Comparison of ENCODE assay signal across 9 mouse cellular contexts in the genomic region with DNA sequence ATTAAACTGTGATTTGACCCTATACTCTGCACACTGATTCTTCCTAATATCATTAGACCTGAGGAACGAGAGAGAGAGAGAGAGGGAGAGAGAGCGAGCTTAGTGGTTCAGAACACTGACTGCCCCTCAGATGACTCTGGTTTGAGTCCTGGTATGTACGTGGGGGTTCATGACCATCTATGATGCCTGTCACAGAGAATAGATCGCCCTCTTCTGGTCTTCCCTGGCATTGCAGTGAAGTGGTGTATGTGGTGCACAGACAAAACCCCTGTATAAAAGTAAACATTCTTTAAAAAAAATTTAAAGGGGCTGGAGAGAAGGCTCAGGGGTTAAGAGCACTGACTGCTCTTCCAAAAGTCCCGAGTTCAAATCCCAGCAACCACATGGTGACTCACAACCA.
DNase-seq lines count a peak whose midpoint lies in the region; ATAC-seq and TF ChIP-seq lines count a peak whose summit lies in the region.
"Had no signal": no experiment of that assay in that cellular context is flagged by ENCODE, and none has a peak within 500 bp of the region (broad histone marks: within the 10 kb centered on the region; RNA-seq: fewer than 3 reads in every experiment).

No protein-coding gene starts in this region.

- H3K4me3 ChIP-seq in heart, adult 2 months, result no peak overlapping the region
- H3K4me3 ChIP-seq in heart, embryonic 11.5 days (ENCODE audit: low read depth, low read length), result no peak overlapping the region
- H3K4me3 ChIP-seq in forebrain, postnatal 0 days (ENCODE audit: low read depth, low read length), result no peak overlapping the region
- no peak overlapping the region for H3K4me3 ChIP-seq in midbrain, embryonic 12.5 days
- H3K4me3 ChIP-seq: embryonic facial prominence, embryonic 15.5 days had no signal

- no peak overlapping the region for H3K27ac ChIP-seq in heart, adult 2 months
- no peak overlapping the region for H3K27ac ChIP-seq in heart, embryonic 11.5 days (ENCODE audit: low read depth, low read length)
- H3K27ac ChIP-seq in forebrain, postnatal 0 days (ENCODE audit: low read depth, low read length), result no peak overlapping the region
- H3K27ac ChIP-seq in midbrain, embryonic 12.5 days (replicated peaks), result no peak overlapping the region
- H3K27ac ChIP-seq: embryonic facial prominence, embryonic 15.5 days had no signal

- no peak overlapping the region for H3K4me2 ChIP-seq in heart, embryonic 11.5 days
- H3K4me2 ChIP-seq in forebrain, postnatal 0 days (ENCODE audit: low read depth), result no peak overlapping the region
- H3K4me2 ChIP-seq in midbrain, embryonic 12.5 days (replicated peaks), result no peak overlapping the region
- H3K4me2 ChIP-seq: embryonic facial prominence, embryonic 15.5 days had no signal

- no peaks in the 10 kb centered on the region for H3K27me3 ChIP-seq in heart, adult 2 months (ENCODE audit: control insufficient read depth, insufficient read depth, low read length)
- no peaks in the 10 kb centered on the region for H3K27me3 ChIP-seq in heart, embryonic 11.5 days (ENCODE audit: control insufficient read depth, insufficient read depth, low read length)
- H3K27me3 ChIP-seq in forebrain, postnatal 0 days (ENCODE audit: insufficient read depth, low read length), result no peaks in the 10 kb centered on the region
- H3K27me3 ChIP-seq in midbrain, embryonic 12.5 days, result no peaks in the 10 kb centered on the region
- H3K27me3 ChIP-seq: embryonic facial prominence, embryonic 15.5 days had no signal

- peak; percentile 75 for TF ChIP-seq CTCF in heart, adult 2 months (IDR thresholded peaks at IDR 0.05)
- TF ChIP-seq CTCF in forebrain, postnatal 0 days (IDR thresholded peaks at IDR 0.05; ENCODE audit: low read depth), result peak; percentile 68

- TF ChIP-seq POLR2A in heart, adult 2 months (IDR thresholded peaks at IDR 0.05; ENCODE audit: insufficient read depth, low read depth, low read length), result no peak

- intact Hi-C loops in heart, adult 2 months (cut with DNase I), result loop anchor here (5.0 kb wide), 1 partner anchor 156 kb away; a partner anchor contains a TSS

- H3K9me3 ChIP-seq in heart, embryonic 11.5 days (replicated peaks; ENCODE audit: control insufficient read depth, low read length), result no peaks in the 10 kb centered on the region
- H3K9me3 ChIP-seq in forebrain, postnatal 0 days (ENCODE audit: low read length), result no peaks in the 10 kb centered on the region
- H3K9me3 ChIP-seq in midbrain, embryonic 12.5 days, result no peaks in the 10 kb centered on the region
- H3K9me3 ChIP-seq: embryonic facial prominence, embryonic 15.5 days had no signal

- TF ChIP-seq EP300 in heart, adult 2 months (IDR thresholded peaks at IDR 0.05; ENCODE audit: insufficient read depth, low read depth, low read length), result 0 out of 2 replicates have a peak, but pooled peaks have one; percentile 13

- 48% methylated on average over 5 of the region's 5 CpGs for WGBS in heart, adult 2 months
- WGBS in heart, embryonic 11.5 days (ENCODE audit: insufficient replicate concordance), result 41% methylated on average over 5 of the region's 5 CpGs
- WGBS in forebrain, postnatal 0 days, result 41% methylated on average over 5 of the region's 5 CpGs
- WGBS in midbrain, embryonic 12.5 days, result 40% methylated on average over 5 of the region's 5 CpGs

- peak; percentile 13 to 36 for DNase-seq in heart, adult 2 months
- DNase-seq in CD8-positive naive resting alpha-beta T cell, adult 2 months (ENCODE audit: low read depth in 2 of 2, low spot score in 2 of 2), result peak; percentile 23 to 51
- DNase-seq in c-Kit-positive CD71-negative TER-119-negative erythroid progenitor cells, embryonic 14.5 days (ENCODE audit: low read depth), result peak; percentile 67
- DNase-seq in forebrain, postnatal 0 days, result peak; percentile 69
- peak; percentile 63 to 81 for DNase-seq in kidney, postnatal 36 days
- peak; percentile 79 for DNase-seq in thymus, postnatal 4 days

- peaks cover 1% of the 10 kb centered on the region; the same call in 1 of the 2 replicates for H3K4me1 ChIP-seq in heart, adult 2 months (ENCODE audit: control insufficient read depth, insufficient read depth, low read length)
- peaks cover 2% of the 10 kb centered on the region; the same call in 1 of the 2 replicates for H3K4me1 ChIP-seq in heart, embryonic 11.5 days (ENCODE audit: control insufficient read depth, insufficient read depth, low read length)
- no peaks in the 10 kb centered on the region for H3K4me1 ChIP-seq in forebrain, postnatal 0 days (ENCODE audit: insufficient read depth)
- no peaks in the 10 kb centered on the region for H3K4me1 ChIP-seq in midbrain, embryonic 12.5 days
- H3K4me1 ChIP-seq: embryonic facial prominence, embryonic 15.5 days had no signal

- no peaks in the 10 kb centered on the region for H3K36me3 ChIP-seq in heart, adult 2 months (ENCODE audit: control insufficient read depth, insufficient read depth, low read length)
- H3K36me3 ChIP-seq in heart, embryonic 11.5 days (ENCODE audit: control insufficient read depth, insufficient read depth, low read length), result no peaks in the 10 kb centered on the region
- no peaks in the 10 kb centered on the region for H3K36me3 ChIP-seq in forebrain, postnatal 0 days (ENCODE audit: insufficient read depth)
- H3K36me3 ChIP-seq in midbrain, embryonic 12.5 days, result no peaks in the 10 kb centered on the region
- H3K36me3 ChIP-seq: embryonic facial prominence, embryonic 15.5 days had no signal

- no peaks in the 10 kb centered on the region for H3K79me2 ChIP-seq in heart, adult 2 months (replicated peaks; ENCODE audit: control insufficient read depth, insufficient read depth, low read length)

- ATAC-seq in heart, embryonic 11.5 days (replicated peaks; ENCODE audit: insufficient number of reproducible peaks, low FRiP score, low TSS enrichment), result no peak
- ATAC-seq in forebrain, postnatal 0 days, result no peak
- 0 out of 2 replicates have a peak, but pooled peaks have one; percentile 34 for ATAC-seq in midbrain, embryonic 12.5 days (ENCODE audit: low FRiP score, low read depth)

- H3K9ac ChIP-seq in heart, adult 2 months (ENCODE audit: low read depth, low read length), result no peak overlapping the region
- H3K9ac ChIP-seq in heart, embryonic 11.5 days (ENCODE audit: low read depth, low read length), result no peak overlapping the region
- no peak overlapping the region for H3K9ac ChIP-seq in forebrain, postnatal 0 days
- H3K9ac ChIP-seq in midbrain, embryonic 12.5 days (replicated peaks), result no peak overlapping the region
- H3K9ac ChIP-seq: embryonic facial prominence, embryonic 15.5 days had no signal

Comparison
In these comparisons a context has a peak if more than half of its experiments do, and no peak if none do; other contexts are left out.
1. DNase-seq: peak in every context shown above with its lines; median percentile 79 in thymus, postnatal 4 days; 72 in kidney, postnatal 36 days; 69 in forebrain, postnatal 0 days; 67 in c-Kit-positive CD71-negative TER-119-negative erythroid progenitor cells, embryonic 14.5 days; 37 in CD8-positive naive resting alpha-beta T cell, adult 2 months; 24 in heart, adult 2 months.